Mouse (Mus musculus) limb, embryonic 15.5 days (tissue): ENCODE data around the gene Lats2. TPM values are rescaled to one million over a fixed set of nuclear protein-coding genes. Genes with fewer than 3 reads are reported as not detected.

Experiments used
- ATAC-seq: fragments of 200-750 bp; cut with Nextera tagmentation; 2 replicates; pipeline ENCODE4 v1.8.0; 2017; ENCODE audit warnings: low read depth, moderate TSS enrichment; ENCODE audit not compliant: insufficient number of reproducible peaks, low FRiP score, low TSS enrichment
- H3K27ac ChIP-seq: fragments of 300-500 bp; sonication (generic); 2 replicates; pipeline ENCODE4 v1.5.1; 2015; ENCODE audit warnings: moderate library complexity, mild to moderate bottlenecking, inconsistent platforms
- H3K27me3 ChIP-seq: fragments of 300-500 bp; sonication (generic); 2 replicates; pipeline ENCODE4 v1.6.1; 2015; ENCODE audit warnings: inconsistent platforms
- H3K36me3 ChIP-seq: fragments of 300-500 bp; sonication (generic); 2 replicates; pipeline ENCODE4 v1.6.1; 2015; ENCODE audit warnings: inconsistent platforms
- H3K4me1 ChIP-seq: fragments of 300-500 bp; sonication (generic); 2 replicates; pipeline ENCODE4 v1.6.1; 2015; ENCODE audit warnings: inconsistent platforms
- H3K4me2 ChIP-seq: fragments of 300-500 bp; sonication (generic); 2 replicates; pipeline ENCODE4 v1.6.1; 2015; ENCODE audit warnings: mild to moderate bottlenecking, inconsistent platforms
- H3K4me3 ChIP-seq: fragments of 300-500 bp; sonication (generic); 2 replicates; pipeline ENCODE4 v1.5.1; 2015; ENCODE audit warnings: mild to moderate bottlenecking, inconsistent platforms
- H3K9ac ChIP-seq: fragments of 300-500 bp; sonication (generic); 2 replicates; pipeline ENCODE4 v1.6.1; 2015; ENCODE audit warnings: inconsistent platforms
- H3K9me3 ChIP-seq: fragments of 300-500 bp; sonication (generic); 2 replicates; pipeline ENCODE4 v1.6.1; 2016; ENCODE audit warnings: inconsistent platforms
- WGBS: fragments of 180-500 bp; shearing (Covaris S2); methylation state at CpG from one replicate; pipeline ENCODE4 v1.1.7; 2015; 5-methylcytosine and 5-hydroxymethylcytosine counted together
- polyA plus RNA-seq: library from polyadenylated mRNA; unstranded; fragments of >200 nt; fragmentation: Nextera tagmentation; extraction: Ambion mirVana; gene quantifications from 2 replicates; pipeline ENCODE4 v1.2.1, GENCODE M21; 2015

Gene Lats2
- polyA plus RNA-seq, 1 experiment from 2014 or later, result 28.0 TPM

DNA sequence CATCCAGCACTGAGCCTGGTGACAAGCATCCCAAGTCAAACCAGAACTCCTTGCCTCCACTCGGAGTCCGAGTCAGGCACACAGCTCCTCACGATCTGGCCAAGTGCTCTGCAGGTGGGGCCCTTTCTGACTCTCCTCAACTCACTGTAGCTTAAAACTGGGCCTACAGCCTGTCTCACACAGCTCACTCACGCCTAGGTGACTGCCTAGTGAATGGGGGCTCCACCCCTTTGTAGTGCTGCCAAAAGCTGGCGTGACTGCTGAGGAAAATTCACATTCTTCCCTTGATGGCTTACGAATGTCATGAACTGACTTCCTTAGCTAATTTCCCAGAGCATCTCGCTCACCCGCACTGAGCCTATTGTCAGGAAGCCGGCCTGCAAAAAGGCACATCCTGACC lies 27.7 kb downstream of the Lats2 start:
- H3K9ac ChIP-seq, result no peak overlapping the region
- H3K9me3 ChIP-seq, result no peaks in the 10 kb centered on the region
- peaks cover 40% of the 10 kb centered on the region for H3K4me1 ChIP-seq
- H3K4me3 ChIP-seq, result no peak overlapping the region
- WGBS, result 31% methylated on average over 9 of the region's 9 CpGs
- no peak overlapping the region for H3K4me2 ChIP-seq
- H3K27ac ChIP-seq, result peak overlapping the region; percentile 82
- H3K27me3 ChIP-seq, result no peaks in the 10 kb centered on the region
- peak; percentile 74 for ATAC-seq
- H3K36me3 ChIP-seq, result peaks cover 29% of the 10 kb centered on the region

DNA sequence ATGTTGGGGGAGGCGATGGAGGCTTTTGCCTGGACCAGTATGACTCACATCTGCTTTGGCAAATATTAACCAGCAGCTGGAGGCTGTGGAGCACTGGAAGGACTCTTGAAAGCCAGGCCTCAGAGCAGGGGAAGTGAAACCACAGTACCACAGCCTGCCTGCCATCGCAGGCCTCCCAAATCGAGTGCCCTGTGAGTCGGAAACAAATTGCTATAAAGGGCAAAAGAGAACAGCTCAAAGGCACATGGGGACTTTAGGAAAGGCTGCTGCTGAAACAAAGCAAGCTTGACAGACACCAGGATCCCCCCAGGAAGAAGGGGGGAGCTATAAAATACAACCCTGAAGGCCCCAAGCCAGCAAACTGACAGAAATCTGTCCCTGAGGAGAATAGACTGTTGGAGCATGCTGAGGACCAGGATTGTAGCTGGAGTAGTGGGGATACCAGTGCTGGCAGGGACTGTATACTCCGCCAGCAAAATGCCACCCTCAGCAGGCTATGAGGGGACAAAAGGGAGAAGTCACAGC lies 28.2 kb downstream of the Lats2 start:
- H3K4me1 ChIP-seq, result peaks cover 35% of the 10 kb centered on the region
- H3K9ac ChIP-seq, result no peak overlapping the region
- ATAC-seq, result no peak
- peak overlapping the region; percentile 82 for H3K27ac ChIP-seq
- H3K36me3 ChIP-seq, result peaks cover 30% of the 10 kb centered on the region
- H3K9me3 ChIP-seq, result no peaks in the 10 kb centered on the region
- no peak overlapping the region for H3K4me2 ChIP-seq
- H3K27me3 ChIP-seq, result no peaks in the 10 kb centered on the region
- H3K4me3 ChIP-seq, result no peak overlapping the region
- WGBS, result 54% methylated on average over 5 of the region's 5 CpGs

DNA sequence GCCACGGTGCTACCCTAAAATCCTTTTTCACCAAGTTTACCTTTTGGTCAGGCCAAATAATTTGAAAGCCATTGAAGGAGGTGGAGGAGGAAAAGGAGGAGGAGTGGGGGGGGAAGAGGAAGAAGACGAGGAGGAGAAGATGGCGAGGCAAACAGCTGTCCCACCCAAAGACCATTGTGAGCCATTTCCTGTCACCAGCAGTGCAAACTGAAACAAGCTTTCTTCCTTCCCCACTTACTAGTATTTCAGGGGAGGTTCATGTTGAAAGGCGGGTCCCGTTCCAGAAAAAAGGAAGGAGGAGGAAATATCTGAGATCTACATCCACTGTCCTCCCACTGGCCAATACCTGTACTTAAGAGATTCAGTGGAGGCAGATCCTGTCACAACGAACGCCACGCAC lies 28.8 kb downstream of the Lats2 start:
- ATAC-seq, result no peak
- Histone ChIP-seq H3K9me3 (no peaks in the 10 kb centered on the region), H3K4me3 (no peak overlapping the region), H3K9ac (no peak overlapping the region), H3K27ac (0 out of 2 replicates have a peak overlapping the region, but pooled peaks have one; percentile 82), H3K4me2 (no peak overlapping the region), H3K27me3 (no peaks in the 10 kb centered on the region), H3K4me1 (peaks cover 32% of the 10 kb centered on the region), H3K36me3 (peaks cover 33% of the 10 kb centered on the region)
- 78% methylated on average over 8 of the region's 8 CpGs for WGBS

DNA sequence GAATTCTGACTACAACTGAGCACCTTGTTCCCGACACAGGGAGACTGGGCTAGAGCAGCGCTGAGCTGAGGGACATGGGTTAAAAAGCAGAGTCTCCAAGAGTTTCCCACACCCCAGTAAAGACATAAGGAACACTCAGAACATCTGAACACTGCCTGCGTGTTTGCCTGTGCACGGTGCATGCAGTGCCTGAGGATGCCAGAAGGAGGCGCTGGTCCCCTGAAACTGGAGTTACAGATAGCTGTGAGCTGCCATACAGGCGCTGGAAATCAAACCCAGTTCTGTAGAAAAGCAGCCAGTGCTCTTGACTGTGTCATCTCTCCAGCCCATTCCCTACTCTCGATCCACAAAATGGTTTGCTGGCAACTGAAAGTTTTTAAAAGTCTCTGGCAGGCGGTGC lies 32.0 kb downstream of the Lats2 start:
- no peak overlapping the region for H3K4me3 ChIP-seq
- peaks cover 16% of the 10 kb centered on the region for H3K4me1 ChIP-seq
- no peak overlapping the region for H3K4me2 ChIP-seq
- H3K36me3 ChIP-seq, result peaks cover 50% of the 10 kb centered on the region
- no peaks in the 10 kb centered on the region for H3K9me3 ChIP-seq
- 77% methylated on average over 8 of the region's 8 CpGs for WGBS
- no peak overlapping the region for H3K9ac ChIP-seq
- no peak for ATAC-seq
- no peaks in the 10 kb centered on the region for H3K27me3 ChIP-seq
- no peak overlapping the region for H3K27ac ChIP-seq

DNA sequence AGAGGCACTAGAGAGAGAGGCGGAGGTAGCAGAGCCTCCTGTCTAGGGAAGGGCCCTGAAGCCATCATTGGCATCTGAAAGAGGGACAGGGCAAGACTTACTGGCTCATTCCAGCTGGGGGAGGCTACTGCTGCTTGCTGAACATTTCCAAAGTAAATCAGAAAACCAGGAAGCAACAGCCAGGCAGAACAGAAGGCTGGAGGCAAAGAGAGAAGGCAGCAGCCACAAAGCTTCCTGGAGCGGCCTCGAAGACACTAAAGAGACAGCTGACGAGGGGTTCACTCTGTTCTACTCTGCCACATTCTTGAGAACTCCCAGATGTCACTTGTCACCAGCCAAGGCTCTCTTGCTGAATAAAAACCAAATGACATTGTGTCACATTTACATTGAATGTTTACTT lies 33.7 kb downstream of the Lats2 start:
- Histone ChIP-seq H3K27ac (no peak overlapping the region), H3K36me3 (peaks cover 44% of the 10 kb centered on the region), H3K4me2 (no peak overlapping the region), H3K27me3 (no peaks in the 10 kb centered on the region), H3K9ac (no peak overlapping the region), H3K4me1 (no peaks in the 10 kb centered on the region), H3K9me3 (no peaks in the 10 kb centered on the region), H3K4me3 (no peak overlapping the region)
- WGBS, result 65% methylated on average over 4 of the region's 4 CpGs
- no peak for ATAC-seq

DNA sequence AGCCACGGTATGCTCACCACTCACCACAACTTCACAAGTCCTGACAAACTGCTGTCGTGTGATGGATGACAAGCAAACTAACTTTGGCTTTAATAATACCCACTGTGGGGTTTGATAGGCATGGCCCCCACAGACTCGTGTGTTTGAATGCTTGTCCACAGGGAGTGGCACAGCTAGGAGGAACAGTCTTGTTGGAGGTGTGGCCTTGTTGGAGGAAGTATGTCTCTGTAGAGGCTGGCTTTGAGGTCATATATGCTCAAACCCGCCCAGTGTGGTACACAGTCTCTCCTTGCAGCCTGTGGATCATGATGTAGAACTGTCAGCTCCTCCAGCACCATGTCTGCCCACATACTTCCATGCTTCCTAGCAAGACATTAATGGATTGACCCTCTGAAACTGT lies 39.9 kb downstream of the Lats2 start:
- Histone ChIP-seq H3K36me3 (peaks cover 45% of the 10 kb centered on the region), H3K27me3 (no peaks in the 10 kb centered on the region), H3K4me2 (no peak overlapping the region), H3K9me3 (no peaks in the 10 kb centered on the region), H3K4me1 (0 out of 2 replicates have a peak, but pooled peaks cover 3% of the 10 kb centered on the region), H3K9ac (no peak overlapping the region), H3K27ac (no peak overlapping the region), H3K4me3 (no peak overlapping the region)
- ATAC-seq, result no peak
- WGBS, result 86% methylated on average over 4 of the region's 4 CpGs

DNA sequence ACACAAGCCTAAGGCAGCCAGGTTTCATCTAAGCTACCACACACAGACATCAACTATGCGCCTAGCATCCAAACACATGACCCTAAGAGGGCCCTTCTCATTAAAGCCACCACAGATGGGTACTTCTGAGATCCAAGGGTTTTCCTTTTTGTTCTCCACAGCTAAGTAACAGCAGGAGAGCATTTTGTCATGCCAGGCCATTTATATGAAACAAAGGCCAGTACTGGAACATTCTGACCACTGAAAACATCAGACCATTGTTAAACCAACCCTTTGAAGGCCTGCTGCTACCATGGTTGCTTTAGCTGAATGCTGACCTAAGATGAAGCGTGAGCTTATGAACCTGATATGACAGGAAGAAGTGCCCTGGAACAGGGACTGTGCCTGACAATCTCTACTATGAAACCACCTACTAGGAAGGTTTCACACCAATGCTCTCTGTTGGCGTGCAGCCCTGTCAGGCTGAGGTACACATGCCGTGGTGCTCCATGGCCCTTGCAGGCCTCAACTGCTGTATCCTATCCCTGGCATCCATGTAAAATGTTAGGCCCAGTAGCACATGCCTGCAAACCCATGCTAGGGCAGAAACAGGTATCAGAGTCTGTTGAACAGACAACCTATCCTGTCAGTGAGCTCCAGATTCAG lies 41.5 kb downstream of the Lats2 start:
- Histone ChIP-seq H3K27me3 (no peaks in the 10 kb centered on the region), H3K4me3 (no peak overlapping the region), H3K36me3 (peaks cover 31% of the 10 kb centered on the region), H3K9me3 (no peaks in the 10 kb centered on the region), H3K4me1 (0 out of 2 replicates have a peak, but pooled peaks cover 3% of the 10 kb centered on the region), H3K4me2 (no peak overlapping the region), H3K27ac (no peak overlapping the region), H3K9ac (no peak overlapping the region)
- 91% methylated on average over 4 of the region's 4 CpGs for WGBS
- no peak for ATAC-seq

DNA sequence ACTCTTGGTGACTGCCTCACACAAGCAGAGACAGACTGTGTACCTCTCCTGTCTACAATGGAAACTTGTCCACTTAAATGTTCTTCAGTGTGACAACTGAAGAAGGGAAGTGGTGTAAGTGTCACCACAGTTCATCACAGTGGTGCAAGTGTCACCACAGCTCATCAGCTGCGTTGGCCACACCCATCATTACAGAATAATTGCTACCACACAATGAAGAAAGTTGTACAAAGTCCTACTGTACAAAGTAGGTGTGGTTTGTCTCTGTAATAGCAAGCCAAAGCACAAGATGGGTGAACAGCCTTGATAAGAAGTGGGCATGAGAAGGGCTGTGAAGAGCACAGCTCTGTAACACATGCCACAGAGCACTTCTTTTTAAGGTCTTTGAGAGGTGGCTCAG lies 45.3 kb downstream of the Lats2 start:
- 84% methylated on average over 1 of the region's 1 CpGs for WGBS
- Histone ChIP-seq H3K9ac (no peak overlapping the region), H3K4me1 (peaks cover 14% of the 10 kb centered on the region), H3K4me3 (no peak overlapping the region), H3K36me3 (peaks cover 29% of the 10 kb centered on the region), H3K9me3 (no peaks in the 10 kb centered on the region), H3K27ac (no peak overlapping the region), H3K27me3 (no peaks in the 10 kb centered on the region), H3K4me2 (no peak overlapping the region)
- ATAC-seq, result no peak

DNA sequence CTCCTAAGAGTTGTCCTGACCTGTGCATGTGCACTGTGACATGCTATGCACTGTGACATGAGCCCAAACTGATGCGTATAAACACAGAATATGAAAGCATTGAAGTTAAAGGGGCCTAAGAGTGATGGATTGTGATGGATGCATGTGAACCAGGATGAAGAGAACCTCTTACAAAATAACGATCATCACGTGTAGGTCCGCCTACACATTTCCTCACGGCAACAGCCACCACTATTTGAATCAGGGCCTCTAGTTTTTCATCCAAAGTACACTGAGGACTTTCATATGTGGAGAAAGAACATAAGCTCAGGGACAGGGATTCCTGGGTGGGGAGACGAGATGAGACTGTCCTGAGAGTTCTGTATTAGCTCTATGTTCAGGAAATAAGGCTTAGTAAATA lies 47.1 kb downstream of the Lats2 start:
- Histone ChIP-seq H3K9me3 (no peaks in the 10 kb centered on the region), H3K27me3 (no peaks in the 10 kb centered on the region), H3K27ac (no peak overlapping the region), H3K9ac (no peak overlapping the region), H3K4me3 (no peak overlapping the region), H3K4me1 (peaks cover 28% of the 10 kb centered on the region), H3K36me3 (peaks cover 16% of the 10 kb centered on the region), H3K4me2 (no peak overlapping the region)
- 76% methylated on average over 6 of the region's 6 CpGs for WGBS
- ATAC-seq, result no peak

DNA sequence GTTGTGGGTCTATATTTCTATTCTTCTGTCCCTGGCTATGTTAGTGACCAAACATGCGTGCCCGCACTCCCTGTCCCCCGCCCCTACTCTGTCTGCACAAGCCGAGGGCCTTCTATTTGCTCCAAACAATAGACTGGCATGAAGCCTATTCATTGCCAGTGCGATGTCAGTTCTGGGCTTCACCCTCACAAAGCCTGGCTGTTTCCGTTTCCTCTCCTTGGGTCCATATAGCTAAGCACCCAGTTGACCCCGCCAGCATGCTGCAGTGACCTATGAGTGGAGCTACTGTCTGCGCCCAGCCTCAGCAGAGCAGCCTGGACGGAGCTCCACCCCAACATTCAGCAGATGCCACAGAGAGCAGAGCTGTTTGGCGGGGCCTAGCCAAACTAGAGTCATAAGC lies 49.0 kb downstream of the Lats2 start:
- no peaks in the 10 kb centered on the region for H3K27me3 ChIP-seq
- no peak overlapping the region for H3K9ac ChIP-seq
- no peak for ATAC-seq
- peaks cover 26% of the 10 kb centered on the region for H3K4me1 ChIP-seq
- 84% methylated on average over 10 of the region's 10 CpGs for WGBS
- no peak overlapping the region for H3K4me2 ChIP-seq
- no peaks in the 10 kb centered on the region for H3K9me3 ChIP-seq
- no peak overlapping the region for H3K4me3 ChIP-seq
- no peak overlapping the region for H3K27ac ChIP-seq
- peaks cover 26% of the 10 kb centered on the region for H3K36me3 ChIP-seq

DNA sequence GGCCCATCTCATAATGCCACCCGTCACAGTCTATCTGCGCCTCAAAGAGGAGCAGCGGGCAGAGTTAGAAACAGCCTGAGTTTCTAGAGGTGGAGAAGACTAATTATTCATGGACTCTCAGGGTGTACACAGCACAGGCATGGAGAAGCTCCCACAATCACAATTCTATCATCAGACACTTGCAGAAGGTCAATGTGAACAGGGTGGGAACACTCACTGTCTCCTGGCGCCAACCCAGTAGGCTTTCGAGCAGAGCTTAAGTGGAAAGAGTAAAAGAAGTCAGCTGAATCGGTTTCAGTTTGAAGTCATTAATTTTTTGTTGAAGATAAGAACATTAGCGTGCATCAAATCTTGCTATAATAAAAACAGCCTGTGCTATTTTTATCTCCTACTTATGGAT lies 49.6 kb downstream of the Lats2 start:
- Histone ChIP-seq H3K4me2 (no peak overlapping the region), H3K4me3 (no peak overlapping the region), H3K9ac (no peak overlapping the region), H3K36me3 (peaks cover 28% of the 10 kb centered on the region), H3K27me3 (no peaks in the 10 kb centered on the region), H3K9me3 (no peaks in the 10 kb centered on the region), H3K27ac (peak overlapping the region; percentile 40; the same call in 1 of the 2 replicates), H3K4me1 (peaks cover 26% of the 10 kb centered on the region)
- WGBS, result 76% methylated on average over 7 of the region's 7 CpGs
- ATAC-seq, result no peak

DNA sequence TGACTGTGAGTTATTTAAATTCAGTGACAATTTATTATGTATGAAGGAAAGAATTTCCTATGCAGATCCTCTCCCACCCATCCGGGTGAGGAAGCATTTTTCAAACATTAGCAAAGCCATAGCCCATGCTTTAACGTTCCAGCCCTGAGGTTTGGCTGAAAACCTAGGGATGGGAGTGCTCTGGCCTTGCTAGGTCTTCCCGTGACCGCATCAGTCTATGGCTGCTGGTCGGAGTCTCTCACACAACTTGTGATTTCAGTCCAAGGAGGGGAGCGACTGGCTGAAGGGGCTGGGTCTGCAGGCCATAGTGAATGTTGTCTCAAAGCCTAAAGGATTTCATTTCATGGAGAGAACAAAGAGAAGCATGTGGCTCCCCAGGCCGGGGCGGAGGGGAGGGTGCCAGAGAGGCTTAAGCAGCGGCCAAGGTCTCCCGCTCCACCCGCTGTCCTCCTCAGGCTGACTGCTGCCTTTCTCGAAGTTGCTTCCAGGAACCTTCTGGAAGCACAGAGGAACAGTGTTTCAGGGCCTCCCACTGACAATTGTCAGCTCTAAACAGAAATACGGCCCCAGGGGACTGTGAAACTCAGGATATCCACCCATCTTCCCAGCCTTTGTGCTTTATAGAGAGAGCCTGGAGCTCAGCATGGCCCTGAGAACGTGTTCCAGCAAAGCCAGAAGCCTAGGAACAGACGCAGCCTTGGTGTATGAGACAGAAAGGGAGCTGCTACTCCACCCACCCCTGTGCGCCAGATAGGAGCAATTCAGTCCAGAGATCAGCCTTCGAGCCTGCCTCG lies 50.9 kb downstream of the Lats2 start:
- peaks cover 33% of the 10 kb centered on the region for H3K36me3 ChIP-seq
- H3K9ac ChIP-seq, result peak overlapping the region; percentile 2; the same call in 1 of the 2 replicates
- no peak overlapping the region for H3K4me2 ChIP-seq
- no peaks in the 10 kb centered on the region for H3K27me3 ChIP-seq
- 53% methylated on average over 18 of the region's 18 CpGs for WGBS
- H3K4me3 ChIP-seq, result no peak overlapping the region
- peak overlapping the region; percentile 83 for H3K27ac ChIP-seq
- H3K9me3 ChIP-seq, result no peaks in the 10 kb centered on the region
- ATAC-seq, result peak; percentile 49
- peaks cover 28% of the 10 kb centered on the region for H3K4me1 ChIP-seq
